Mouse (Mus musculus) stomach, postnatal 0 days (tissue): ENCODE results near the gene Gripap1.
"Not testable (repeated sequence)": the region's sequence is repeated elsewhere in the genome, so short reads cannot be mapped to it uniquely, and the experiment has no call there.

Experiments used
- CTCF ChIP-seq: IDR thresholded peaks from 2 replicates; pipeline ENCODE4 v1.5.1; 2016; ENCODE audit warnings: antibody characterized with exemption, low read depth, mild to moderate bottlenecking, moderate library complexity
- EP300 ChIP-seq: optimal IDR thresholded peaks from 2 replicates; pipeline ENCODE3; 2016; ENCODE audit warnings: antibody characterized with exemption

DNA sequence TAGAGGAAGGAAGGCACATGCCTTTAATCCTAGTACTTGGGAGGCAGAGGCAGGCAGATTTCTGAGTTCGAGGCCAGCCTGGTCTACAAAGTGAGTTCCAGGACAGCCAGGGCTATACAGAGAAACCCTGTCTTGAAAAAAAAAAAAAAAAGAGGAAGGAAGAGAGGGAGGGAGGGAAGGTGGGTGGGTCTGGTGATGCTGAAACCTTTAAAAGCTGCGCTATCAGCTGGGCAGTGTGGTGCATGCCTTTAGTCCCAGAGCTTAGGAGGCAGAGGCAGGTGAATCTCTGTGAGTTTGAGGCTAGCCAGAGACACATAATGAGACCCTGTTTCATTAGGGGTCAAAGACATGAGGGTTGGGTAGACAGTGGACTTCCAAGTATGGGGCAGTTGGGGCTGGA is 12.6 kb downstream of the Gripap1 start:
- not testable (repeated sequence) for TF ChIP-seq EP300, CTCF
